Mouse (Mus musculus): ENCODE measurements around the gene Tnfsfm13.

Tnfsfm13 gene

GRCm38 (mm10) chr11:69681314-69682208 is 14.3 kb downstream of the Tnfsfm13 start, which contains the start of gene Senp3:
Gene Senp3 (minus strand): TSS chr11:69682084.
- DNase-seq (ENCODE audit: inconsistent ontology term): peak; percentile 98

DNA sequence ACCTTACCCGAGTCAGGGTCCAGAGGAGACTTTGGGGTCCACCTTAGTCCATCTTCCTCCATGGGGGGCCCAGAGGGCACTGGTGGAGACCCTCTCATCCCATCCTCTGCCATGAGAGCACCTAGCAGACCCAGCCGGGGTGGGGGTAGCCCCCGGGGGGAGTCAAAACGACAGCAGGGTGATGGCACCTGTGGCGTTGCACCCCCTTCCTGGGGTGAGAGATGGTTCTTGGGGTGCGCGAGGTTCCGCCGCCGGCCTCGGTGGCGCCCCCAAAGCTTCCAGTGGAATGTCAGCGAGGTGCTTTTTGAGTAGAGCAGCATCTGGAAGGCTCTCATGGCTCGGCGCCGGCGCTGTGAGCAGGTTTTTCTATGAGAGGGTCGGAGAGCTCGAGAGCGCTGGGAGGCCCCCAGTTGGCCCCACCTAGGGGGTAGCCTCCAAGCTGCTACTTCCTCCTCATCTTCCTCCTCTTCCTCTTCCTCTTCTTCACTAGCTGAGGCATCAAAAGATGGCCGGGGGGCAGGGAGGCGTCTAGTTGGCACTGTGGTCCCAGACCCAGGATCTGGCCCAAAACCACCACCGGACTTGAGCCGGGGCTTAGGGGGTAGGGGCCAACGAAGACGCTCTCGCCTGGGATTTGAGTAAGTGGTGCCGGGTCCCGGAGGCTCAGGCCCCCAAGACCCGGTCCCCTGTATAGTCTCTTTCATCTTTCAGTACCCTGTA is 15.6 kb downstream of the Tnfsfm13 start:
- no peak for DNase-seq (ENCODE audit: inconsistent ontology term)

DNA sequence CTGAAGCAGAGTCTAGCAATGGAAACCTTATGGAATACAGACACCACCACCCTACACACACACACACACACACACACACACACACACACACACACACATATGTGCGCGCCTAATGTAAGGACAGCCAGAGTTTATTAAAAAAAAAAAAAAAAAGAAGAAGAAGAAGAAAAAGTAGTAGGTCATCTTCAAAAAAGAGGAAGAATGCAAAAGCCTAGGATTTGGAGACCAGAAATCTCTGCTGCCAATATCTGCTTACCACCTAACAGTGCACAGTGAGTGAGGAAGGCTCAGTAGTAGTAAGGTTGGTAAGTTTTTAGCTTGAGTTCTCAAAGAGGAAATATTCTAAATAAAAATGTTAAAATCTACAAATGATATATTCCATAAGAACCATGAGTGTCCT is 16.8 kb downstream of the Tnfsfm13 start:
- DNase-seq (ENCODE audit: inconsistent ontology term): no peak

GRCm38 (mm10) chr11:69672211-69672706 is 23.6 kb downstream of the Tnfsfm13 start, which contains the start of gene Eif4a1:
Gene Eif4a1 (minus strand): TSS chr11:69672423.
- peak; percentile 99 for DNase-seq (ENCODE audit: inconsistent ontology term)

DNA sequence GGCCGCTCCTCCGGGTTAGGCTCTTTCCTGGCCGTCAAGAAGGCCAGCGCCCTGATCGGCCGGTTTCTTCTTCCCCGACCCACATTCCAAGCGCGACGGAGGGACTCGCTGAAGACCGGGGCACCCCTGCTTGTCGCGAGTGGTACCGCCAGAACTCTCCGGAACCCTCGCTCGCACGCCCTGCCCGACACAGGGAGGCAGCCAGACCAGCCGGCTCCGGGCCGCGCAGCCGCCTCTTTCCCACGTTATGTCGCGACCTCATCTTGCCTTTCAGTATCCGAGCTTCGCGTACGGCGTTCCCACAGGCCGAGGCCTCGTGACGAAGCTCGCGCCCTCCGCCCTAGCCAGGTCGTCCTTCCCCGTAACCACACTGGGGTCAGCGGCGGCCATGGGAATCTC is 24.2 kb downstream of the Tnfsfm13 start:
- no peak for DNase-seq (ENCODE audit: inconsistent ontology term)

DNA sequence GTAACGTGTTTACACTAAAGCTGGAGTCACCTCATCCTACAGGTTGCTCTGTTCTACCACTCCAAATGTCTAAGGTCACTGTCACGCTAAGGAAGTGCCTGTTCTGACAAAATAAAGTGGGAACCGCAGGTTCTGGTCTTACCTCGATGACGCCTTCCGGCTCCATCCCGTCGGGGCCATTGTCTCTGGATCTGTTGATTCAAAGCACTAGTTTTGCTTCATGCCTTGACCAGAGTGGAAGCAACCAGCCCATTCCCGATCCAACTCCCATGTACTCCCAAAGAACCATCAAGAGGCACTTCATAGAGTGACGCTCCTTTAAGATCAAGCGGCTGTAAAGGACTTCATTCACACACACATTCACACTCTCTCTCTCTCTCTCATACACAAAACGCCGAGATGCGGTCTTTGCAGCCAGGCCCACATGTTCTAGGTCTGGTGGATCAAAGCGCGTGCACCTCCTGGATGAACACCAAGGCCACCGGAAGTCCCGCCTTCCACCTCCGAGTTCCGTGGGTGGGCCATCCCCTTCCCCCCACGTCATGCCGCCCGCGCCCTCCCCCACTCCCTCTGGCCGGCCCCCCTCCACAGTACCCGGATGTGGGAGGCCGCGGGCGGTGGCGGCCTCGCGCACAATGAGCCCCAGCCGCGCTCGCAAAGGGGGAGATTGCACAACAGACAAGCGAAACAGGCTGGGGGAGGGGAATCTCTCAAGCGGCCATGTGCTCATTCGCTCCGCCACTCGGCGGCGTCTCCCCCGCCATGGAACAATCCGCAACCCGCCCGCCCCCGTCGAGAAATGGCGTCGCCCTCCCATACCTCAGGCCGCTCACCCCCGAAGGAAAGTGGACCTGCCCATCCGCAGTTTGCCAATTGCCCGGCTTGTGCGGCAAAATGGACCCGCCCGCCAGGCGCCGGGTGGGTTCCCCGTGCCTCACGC is 24.8 kb downstream of the Tnfsfm13 start:
- DNase-seq (ENCODE audit: inconsistent ontology term): peak; percentile 98

DNA sequence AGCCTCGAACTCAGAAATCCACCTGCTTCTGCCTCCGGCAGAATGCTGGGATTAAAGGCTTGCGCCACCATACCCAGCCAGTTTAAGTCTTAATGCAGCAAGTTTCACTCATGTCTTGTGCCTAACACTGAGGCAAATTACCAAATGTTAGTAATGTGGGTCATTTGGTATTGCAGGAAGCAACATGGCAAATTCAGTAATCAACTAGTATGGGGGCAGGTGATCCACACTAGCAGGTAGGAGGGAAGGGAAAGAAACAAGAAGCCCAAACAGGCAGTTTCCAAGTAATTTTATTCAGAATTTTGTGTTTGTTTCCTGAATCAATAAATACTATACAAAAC is 29.3 kb downstream of the Tnfsfm13 start:
- no peak for DNase-seq (ENCODE audit: inconsistent ontology term)

- DNase-seq (ENCODE audit: inconsistent ontology term): no peak
These were observed 29.8 kb downstream of the Tnfsfm13 start, which contains the start of gene Cd68 for GRCm38 (mm10) chr11:69665961-69666664. Gene Cd68 (minus strand): TSS chr11:69666153.

DNA sequence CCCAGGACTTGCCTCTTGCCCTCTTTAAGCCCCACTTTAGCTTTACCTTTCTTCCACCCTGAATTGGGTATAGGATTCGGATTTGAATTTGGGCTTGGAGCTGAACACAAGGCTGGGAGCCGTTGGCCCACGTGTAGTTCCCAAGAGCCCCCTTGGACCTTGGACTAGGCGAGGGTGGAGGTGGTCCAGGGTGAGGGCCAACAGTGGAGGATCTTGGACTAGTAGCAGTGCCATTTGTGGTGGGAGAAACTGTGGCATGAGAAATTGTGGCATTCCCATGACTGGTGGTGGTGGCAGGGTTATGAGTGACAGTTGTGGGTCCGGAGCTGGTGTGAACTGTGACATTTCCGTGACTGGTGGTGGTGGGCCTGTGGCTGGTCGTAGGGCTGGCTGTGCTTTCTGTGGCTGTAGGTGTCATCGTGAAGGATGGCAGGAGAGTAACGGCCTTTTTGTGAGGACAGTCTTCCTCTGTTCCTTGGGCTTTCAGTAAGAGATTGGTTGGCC is 30.4 kb downstream of the Tnfsfm13 start:
- no peak for DNase-seq (ENCODE audit: inconsistent ontology term)

- no peak for DNase-seq (ENCODE audit: inconsistent ontology term)
These were observed 31.1 kb downstream of the Tnfsfm13 start for GRCm38 (mm10) chr11:69664841-69665240.

GRCm38 (mm10) chr11:69663795-69664194 is 32.1 kb downstream of the Tnfsfm13 start:
- DNase-seq (ENCODE audit: inconsistent ontology term): peak; percentile 81

DNA sequence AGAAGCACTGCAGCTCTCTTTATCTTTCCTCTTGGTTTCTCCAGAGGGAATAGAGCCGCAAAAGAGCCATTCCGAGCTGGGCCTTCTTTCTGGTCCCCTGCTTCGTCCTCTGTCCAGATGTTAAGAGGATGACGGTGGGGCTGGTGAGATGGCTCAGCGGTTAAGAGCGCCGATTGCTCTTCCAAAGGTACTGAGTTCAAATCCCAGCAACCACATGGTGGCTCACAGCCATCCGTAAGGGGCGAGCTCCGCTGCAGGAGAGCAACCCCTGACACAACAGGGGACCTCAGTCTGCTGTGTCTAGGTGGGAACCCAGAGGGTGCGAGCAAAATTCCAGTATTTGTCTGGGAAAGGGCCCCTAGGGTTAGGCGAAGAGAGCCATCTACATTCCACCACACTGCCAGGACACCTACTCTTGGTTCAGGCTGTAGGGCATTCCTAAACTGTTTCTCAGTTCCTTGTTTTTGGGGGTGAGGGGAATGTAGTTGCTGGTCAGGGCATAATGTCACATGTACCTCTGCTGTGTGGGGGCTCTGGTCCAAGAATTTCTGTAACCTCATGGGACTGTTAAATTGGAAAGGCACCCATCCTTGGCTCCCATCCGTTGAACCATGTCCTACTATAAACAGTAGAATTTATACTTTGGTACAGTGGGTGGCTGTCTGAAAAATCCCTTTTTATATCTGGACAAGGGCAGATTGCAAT is 32.8 kb downstream of the Tnfsfm13 start:
- no peak for DNase-seq (ENCODE audit: inconsistent ontology term)

DNA sequence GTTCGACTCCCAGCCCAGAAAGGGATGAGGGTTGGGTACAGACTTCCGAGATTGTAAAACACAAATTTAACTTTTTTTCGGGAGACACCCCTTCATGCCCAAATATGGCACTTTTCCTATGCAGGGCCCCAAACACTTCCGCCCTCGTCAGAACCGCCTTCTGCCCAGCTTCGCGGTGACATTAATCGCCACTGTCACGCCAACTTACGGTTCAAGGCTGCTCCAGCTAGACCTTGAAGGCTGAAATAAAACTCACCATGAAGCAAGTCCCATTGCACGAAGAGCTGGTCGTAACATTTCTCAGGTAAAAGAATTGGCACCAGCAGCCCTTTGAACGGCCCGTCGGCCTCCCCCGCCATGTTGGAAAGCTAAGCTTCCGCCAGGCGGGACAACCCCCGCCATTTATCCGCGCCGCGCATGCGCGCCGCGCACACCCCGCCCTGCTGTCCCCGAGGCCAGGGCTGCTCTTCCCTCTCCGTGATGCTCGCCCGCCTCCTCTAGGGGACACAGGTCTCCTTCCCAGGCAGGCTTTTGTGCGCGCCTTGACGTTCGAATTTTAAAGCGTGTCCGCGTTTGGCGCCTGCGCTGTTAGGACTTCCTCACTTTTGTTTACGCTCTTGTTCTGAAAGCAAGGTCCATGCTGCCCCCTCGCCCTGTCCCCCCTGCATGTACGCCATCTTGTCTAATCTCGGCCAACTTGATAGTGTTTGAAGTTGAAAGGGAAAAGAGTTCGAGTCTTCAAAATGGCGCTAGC is 33.5 kb downstream of the Tnfsfm13 start, which contains the start of gene Mpdu1:
Mpdu1 (minus strand) TSS at position 430 of the 754 bp plus-strand sequence.
- DNase-seq (ENCODE audit: inconsistent ontology term): peak; percentile 98

- DNase-seq (ENCODE audit: inconsistent ontology term): no peak
These were observed 34.5 kb downstream of the Tnfsfm13 start for GRCm38 (mm10) chr11:69661221-69661881.

DNA sequence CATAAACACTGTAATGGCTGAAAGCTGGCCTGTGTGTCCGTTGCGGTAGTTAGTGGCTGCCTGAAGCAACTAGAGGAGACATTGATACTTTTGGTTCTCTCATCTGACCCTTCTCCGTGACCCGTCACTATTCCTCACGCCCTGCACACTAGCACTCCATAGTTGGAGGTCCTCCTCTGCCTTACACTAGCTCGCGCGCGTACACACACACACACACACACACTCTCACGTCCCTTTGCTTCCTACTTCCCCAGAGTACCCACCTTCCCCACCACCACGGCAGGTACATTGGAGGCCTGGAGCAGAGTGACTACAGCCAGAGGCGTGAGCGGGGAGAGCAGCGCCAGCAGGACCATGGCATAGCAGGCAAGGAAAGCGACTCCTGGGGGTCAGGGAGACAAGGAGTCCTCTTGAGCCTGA is 38.4 kb downstream of the Tnfsfm13 start:
- no peak for DNase-seq (ENCODE audit: inconsistent ontology term)

DNA sequence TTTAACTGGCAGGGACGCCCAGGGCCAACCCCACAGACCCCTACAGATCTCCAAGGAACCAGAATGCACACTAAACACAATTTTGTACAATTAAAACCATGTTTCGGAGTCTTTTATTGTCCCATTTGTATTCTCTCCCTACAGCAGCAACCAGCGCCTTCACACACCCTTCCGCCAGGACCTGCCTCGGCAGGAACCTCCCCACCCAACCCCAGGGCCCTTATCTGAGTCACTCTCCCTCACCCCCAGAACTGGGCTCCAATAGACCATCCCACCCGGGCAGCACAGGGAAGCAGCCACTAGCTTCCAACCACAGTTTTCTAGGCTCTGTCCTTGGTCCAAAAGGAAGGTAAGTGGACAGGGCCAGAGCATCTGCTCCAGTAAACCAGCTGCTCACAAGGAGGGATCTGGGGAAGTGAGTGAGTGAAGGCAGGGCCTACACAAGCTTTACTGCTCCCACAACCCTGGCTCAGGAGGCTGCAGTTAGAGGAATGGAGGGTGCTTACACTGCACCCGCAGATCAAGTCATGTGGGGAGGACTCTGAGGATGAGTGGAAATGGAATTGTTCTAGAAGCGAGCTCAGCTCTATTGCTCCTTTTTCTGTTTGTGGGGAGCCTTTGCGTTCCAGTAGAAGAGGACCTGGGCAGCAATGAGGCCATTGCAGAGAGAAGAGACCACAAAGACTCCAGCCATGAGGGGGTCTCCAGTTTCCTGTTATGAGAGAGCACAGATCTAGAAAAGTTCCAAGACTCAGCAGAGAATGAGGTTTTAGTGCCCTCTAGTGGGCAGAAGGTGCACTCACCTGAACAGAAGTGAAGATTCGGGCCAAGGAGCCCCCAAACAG is 39.1 kb downstream of the Tnfsfm13 start:
- DNase-seq (ENCODE audit: inconsistent ontology term): no peak

DNA sequence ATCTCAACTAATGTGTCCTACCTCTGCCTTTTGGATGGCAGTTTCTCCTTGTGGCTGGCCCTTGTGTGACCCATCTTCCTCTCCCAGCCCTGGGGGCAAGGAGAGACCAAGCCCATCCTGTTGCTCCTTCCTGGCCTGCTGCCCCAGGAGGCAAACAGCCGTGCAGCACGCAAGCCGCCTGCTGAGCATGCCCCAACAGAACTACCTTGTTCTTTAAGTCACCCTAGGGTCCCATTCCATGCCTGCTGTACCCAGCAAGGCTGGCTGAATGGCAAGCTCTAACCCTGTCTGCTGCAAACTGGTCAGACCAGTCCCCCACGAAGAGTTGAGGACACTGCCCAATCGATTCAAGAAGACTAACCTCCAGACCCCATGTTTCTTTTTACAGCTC is 39.8 kb downstream of the Tnfsfm13 start:
- no peak for DNase-seq (ENCODE audit: inconsistent ontology term)

All from Muller cell, postnatal 12 days (primary cell).